Mouse (Mus musculus): ENCODE results near the gene Acsf3.

The Acsf3 gene

DNA sequence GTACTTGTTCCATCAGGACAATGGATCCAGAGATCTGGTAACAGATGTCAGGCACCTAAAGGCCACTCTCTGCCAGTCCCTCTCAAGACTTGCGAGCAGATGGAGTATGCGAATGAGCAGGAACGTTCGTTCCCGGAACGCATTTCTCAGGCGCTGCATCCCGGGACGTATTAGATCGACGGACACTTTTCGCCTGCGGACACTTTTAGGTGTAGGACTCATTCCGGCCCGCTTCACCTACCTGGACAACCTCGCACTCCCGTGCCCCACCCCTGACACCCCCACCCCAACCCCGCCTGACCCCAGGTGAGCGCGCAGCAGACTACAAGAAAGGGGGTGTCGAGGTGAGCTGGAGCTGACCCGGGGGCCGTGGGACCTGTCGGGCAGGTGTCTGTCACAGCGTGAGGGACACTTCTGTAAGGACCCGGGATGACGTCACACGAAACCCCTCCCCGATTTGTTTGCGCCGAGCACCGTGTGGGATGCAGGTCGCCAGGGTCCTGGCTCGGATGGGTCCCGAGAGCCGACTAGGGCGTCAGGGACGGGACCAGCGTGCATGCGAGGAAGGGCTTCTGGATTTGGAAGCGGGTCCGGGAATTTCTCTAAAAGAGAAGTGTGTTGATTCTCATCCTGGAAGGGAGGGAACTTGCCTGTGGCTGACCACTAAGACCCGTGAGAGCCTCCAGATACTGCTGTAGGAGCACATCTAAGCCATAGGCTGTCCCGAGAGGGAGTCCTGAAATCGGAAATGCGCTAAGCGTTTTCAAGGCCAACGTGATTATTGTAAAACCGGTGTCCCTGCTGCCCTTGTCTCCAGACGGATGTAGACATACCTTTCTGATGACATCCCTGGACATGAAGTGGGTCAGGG, at the start of gene Acsf3:
Gene Acsf3, plus strand, starts transcription at position 202 of the 871 bp plus-strand sequence.
- peak; percentile 52 for DNase-seq (ENCODE audit: low spot score)

DNA sequence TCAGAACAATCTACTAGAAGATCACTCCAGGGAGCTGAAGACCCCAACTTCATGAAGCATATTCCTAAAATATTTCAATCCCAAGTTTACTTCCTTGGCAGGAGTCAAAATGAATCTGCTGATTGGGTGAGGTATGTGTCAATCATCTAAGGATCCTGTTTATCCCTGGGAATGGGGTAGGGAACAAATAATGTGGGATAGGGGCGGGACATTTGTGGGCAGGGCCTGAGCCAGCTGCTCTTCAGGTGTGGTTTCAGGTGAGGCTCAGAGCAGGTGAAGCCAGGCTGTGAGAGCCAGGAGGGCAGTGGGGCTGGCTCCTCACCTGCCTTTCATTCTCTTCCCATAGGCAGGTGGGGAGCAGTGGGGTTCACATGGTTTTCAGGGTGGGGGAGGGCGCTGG, 48.5 kb upstream of the Acsf3 start:
- no peak for DNase-seq (ENCODE audit: low spot score)

DNA sequence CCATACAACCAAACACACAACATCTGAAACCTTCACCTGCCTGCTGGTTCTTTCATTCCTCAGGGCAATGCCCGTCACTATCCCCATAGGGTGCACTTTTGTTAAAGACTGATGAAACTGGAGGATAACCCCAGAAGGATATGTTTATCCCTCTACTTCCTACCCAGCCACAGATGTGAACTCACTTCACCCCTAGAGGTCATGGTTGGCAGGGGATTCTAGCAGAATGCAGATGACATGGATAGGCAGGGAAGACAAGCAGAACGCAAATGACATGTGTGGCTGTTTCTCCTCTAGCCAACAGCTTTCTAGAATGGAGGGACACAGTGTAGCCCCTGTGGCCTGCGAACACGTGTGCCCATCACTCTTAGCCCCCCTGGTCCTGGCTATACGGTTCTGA, 47.9 kb upstream of the Acsf3 start:
- peak; percentile 13 for DNase-seq (ENCODE audit: low spot score)

DNA sequence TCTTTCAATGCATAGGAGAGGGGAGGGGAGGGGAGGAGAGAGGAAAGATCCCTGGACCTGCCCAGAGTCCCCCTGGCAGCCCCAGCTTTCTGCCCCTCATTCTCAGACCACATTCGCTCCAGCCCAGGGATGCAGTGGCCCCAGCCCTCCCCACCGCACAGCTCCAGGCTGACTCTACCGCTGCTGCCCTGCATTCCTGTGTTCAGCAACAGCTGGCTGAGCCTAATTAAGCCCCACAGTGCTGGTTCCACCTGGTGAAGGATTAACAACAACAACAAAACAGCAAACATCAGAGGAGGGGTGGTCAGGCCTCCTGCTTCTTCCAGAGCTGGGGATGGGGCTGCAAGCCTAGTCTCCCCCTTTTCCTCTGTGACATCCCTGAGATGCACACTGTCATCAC, 46.7 kb upstream of the Acsf3 start:
- no peak for DNase-seq (ENCODE audit: low spot score)

DNA sequence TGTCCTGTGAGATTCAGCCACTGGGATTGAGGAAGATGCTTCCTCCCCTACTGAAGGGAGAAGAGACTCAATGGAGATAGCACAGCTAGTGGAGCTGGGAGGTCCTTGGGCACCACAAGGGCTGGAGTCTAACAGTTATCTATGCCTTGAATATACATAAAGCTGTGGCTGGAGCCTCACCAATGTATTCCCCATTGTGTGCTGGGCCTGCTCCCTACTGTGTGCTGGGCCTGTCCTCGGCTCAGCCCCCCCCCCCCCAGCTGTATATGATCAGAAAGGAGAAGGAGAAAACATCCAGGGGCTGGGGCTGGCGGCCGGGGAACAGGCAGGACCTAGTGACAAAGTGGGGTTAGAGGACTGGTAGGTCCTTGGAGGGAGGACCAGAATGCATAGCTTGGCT, 40.2 kb upstream of the Acsf3 start:
- no peak for DNase-seq (ENCODE audit: low spot score)

DNA sequence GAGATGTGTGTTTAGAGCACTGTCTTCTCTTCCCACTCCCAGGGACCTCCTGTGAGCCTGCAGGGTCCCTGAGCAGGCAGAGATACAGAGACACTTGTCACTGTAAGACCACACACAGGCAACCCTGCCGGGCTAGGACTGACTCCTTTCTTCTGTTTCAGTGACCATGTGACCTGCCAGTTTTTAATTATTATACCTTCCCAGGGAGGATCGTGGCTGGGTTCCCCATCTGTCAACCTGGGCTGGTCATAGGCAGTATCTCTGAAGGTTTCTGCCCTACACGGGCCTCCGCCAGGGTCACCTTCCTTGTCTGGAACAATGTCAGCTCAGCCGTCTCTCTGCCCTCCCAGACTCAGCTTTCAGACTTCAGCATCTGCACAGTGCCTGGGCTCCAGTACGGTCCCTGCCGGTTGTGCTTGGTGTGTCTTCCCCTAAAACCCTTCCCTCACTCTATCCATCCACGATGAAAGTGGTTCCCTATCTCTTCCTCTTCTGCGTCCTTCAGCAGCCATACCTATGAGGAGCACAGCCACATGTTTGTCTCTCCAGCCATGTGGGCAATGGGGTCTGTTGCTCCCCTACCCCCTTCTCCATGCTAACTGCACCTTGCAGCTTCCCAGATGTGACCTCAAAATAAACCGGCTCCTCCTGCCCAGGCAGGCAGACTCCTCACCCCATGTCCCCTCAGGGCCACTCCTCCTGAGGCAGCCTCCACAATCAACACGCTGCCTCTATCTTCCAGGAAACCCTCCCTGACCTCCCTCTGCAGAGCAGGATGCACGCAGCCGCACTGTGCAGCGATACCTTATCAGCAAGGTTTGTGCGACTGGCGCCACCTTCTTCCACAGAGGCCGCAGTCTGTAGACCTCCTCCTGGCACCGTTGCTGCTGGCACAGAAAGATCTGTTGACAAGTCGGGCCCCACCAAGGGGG, 39.5 kb upstream of the Acsf3 start:
- DNase-seq (ENCODE audit: low spot score): no peak

DNA sequence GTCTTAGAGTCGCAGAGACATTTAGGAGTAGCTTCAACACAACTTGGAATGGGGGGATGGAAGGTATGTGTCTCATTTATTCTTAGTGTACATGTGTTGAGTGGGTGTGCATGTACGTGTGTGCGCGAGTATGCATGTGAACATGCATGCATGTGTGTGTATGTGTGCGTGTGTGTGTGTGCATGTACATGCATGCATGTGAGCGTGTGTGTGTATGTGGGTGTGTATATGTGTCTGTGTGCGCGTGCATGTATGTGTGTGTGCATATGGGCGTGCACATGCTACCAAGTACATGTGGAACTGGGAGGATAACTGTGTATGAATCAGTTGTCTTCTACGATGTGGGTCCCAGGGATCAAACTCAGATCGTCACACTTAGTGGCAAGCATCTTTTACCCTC, 38.7 kb upstream of the Acsf3 start:
- DNase-seq (ENCODE audit: low spot score): no peak

DNA sequence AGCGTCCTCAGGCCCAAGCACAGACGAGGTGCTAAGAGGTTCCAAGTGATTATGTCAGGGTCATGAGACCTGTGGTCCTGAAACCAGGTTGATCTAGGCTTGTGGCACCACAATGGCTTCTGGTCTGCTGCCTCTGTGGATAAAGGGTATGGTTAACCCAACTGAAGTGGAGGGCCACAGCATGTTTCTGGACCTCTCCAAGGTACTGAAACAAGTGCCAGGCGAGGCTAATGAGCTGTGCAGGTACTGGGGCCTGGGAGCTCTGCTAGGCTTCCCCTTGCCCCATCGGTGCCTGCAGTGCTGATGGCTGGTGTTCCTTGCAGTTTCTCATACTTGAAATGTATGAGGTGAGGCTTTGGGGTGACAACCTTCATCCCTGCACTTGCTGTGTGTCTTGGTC, 38.2 kb upstream of the Acsf3 start:
- no peak for DNase-seq (ENCODE audit: low spot score)

DNA sequence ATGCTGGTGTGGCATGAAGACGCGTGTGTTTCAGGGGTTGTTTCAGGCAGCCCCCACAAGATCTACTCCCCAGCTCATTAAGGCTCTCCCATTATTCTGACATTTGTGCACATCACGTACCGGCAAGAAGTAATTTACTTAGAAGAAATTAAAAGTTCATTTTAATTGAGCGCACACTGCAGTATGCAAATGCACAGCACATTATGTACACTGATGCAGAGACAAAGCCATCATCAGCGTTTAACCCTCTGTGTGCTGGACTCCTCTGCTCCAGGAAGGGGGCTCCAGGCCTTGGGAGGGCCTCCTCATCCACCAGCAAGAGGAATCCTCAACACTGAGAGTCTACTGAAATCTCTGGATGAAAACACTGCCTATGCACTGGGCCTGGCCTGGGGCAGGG, 37.4 kb upstream of the Acsf3 start:
- DNase-seq (ENCODE audit: low spot score): no peak

DNA sequence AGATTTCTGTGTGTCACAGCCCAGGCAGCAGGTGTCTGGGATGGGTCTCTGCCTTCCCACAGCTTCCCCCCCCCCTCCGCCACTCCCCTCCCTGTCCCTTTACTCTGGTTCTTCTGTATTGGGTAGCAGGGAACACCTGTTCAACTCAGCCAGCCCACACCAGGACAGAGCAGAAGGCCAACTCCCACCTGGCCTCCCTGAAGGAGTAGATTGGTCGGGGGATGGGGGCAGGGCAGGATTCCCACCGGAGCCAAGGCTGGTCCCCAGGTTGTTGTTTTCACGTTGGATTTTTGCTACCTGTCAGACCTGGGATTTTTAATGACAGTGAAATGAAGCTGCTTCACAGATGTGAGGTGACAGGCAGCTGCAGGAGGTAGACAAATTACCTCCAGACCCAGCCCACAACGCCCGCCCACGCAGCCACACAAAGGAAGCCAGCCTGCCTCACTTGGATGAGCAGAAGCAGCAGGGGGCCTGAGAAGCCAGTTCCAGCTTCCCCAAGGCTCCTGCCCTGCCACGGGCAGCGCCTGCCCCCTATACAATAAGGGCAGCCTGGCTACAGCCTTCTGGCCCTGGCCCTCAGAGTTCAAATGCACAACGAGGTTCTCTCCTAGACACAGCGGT, 36.1 kb upstream of the Acsf3 start:
- DNase-seq (ENCODE audit: low spot score): no peak

DNA sequence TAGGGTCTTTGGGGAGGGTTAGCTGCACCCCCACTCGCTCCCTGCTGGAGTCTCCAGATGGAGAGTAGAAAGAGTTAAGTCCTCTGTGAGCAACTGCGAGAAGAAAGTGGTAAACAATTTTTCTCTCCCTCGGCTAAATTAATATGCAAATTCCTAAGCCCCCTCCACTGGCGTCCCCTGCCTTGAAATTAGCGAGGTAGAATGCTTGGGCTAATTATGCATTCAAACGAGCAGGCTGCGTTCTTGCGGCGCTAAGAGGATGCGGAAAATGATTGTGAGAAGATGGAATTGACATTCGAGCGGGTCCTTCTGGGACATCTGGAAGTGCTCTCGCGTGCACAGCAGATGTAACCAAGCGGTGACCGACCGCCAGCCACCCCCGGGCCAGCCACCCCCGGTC, 32.8 kb upstream of the Acsf3 start:
- no peak for DNase-seq (ENCODE audit: low spot score)

DNA sequence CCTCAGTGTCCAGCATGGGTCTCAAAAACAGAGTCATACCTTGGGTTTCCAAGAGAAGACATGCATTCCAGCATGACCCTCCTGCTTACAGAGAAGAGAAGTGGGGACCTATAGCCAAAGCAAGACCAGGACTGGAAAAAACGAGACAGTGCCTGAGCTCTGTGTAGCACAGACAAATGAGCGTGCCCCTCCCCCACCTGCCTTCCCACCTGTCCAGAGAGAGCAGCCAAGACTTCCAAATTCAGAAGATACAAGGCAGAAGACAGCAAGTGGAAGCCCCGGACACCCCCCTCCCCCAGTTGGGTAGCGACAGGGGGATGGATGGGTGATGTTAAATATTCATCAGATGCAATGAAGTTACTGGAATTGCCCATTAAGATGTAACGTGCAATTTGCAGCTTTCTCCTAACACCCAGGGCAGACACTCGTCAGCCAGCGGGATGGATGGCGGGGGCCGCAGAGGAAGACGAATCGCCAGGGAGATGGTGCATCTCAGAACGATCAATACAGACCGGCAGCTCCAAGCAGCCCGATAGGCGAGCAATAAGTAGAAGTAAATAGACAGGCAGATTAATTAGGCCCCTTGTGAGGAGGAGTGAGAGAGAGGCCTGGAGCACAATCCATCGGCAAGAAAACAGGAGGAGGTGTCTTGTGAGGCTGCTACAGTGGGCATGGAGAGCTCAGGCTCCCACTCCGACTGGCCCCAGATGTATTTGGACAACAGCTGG, 30.1 kb upstream of the Acsf3 start:
- DNase-seq (ENCODE audit: low spot score): no peak

DNA sequence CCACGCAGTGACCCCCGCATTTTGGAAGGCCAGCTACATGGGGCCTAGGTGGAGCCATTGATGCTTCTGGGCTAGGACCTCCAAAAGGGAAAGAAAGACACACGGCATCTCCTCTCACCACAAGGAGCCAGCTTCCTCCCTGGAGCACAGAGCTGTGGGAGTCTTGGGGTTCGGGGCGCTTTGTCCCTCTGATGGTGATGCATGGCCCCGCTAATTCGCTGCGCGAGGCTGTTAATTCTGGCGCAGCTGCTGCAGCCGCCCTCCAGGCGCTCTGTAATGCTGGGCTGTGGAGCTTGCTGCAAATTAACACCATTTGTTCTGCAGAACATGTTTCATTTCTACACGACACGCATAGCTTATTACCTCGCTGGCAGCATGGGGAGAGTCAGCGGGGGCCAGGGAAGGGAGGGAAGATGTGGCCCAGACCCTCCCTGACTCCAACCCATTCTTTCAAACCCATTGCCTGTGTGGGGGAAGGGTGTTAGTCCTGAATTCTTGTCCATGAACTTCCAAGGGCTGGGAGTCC, 29.5 kb upstream of the Acsf3 start:
- DNase-seq (ENCODE audit: low spot score): no peak

DNA sequence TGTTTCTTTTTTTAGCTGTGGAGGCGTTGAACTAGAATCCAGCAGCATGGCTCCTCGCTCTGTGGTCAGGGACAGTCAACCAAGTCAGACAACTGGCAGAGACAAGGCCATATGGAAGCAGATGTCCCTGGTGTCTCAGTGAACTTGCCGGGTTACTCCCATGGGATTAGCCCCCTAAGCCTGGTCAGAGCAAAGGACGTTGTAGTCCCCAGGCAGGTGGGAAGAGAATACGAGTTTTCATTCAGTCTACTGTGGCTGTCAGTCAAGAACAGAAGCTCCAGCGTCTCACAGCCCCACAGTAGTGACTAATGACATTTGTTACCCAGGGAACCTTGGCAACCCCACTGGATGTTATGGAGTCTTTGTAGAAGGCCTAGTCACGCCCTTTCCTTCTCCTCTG, 28.8 kb upstream of the Acsf3 start:
- DNase-seq (ENCODE audit: low spot score): no peak

DNA sequence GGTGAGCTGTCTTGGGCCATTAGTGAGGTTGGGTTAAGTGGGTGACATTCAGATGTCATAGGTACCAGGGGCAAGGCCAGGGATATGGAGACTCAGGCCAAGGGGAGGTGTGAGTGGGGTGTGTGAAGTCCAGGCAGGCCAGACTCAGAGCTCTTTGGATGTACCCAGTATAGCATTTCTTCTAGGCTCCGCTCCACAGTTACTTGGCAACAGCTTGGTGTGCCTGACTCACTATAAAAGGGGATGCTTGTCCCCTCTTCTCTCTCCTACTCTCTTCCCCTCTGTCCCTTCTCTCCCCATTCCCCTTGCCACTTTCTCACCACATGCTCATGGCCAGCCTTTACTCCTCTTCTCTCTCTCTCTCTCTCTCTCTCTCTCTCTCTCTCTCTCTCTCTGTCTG, 27.5 kb upstream of the Acsf3 start:
- no peak for DNase-seq (ENCODE audit: low spot score)

DNA sequence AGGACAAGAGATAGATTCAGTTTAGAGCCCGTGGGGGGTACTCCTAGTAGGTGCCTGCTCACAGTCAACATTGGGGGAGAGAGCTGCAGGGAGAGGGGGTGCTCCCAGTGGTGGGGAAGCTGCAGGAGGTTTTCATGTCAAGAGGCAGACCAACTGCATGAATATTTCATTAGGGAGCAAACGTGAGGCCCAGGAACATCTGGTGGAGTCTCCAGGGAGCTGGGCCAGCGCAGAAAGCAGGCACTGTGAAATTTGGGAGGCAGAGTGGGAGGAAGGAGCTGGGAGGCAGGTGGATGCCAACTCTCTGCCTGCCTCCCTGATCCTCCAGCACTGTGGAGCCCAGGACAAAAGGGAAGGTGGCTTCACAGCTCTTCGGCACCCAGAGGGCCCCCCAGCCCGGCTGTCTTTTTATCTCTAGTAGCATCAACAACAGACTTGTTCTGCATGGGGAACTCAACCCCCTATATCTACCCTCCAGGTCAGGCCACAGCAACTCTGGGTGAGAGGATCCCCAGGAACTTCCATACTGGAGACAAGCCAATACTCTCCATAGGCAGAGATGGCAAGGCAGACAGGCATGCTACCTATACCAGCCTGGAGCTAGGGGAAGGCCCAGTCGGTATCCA, 25.8 kb upstream of the Acsf3 start:
- no peak for DNase-seq (ENCODE audit: low spot score)

DNA sequence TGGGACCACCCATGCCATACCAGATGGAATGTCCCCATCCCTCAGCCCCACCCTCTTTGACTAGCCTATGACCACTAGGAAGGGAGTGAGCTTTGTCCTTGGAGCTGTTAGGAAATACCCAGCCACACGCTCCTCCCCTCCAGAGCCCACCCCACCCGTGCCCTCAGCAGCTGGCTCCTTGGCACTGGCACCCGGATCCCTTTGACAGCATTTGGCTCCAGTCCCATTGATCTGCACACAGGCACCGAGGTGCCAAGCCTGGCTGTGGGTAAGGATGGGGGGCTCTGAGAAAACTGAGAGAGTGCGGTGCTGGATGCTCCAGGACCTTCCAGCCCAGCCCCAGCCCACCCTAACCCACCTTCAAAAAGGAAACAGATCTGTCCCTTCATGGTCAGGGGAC, 23.9 kb upstream of the Acsf3 start:
- no peak for DNase-seq (ENCODE audit: low spot score)

DNA sequence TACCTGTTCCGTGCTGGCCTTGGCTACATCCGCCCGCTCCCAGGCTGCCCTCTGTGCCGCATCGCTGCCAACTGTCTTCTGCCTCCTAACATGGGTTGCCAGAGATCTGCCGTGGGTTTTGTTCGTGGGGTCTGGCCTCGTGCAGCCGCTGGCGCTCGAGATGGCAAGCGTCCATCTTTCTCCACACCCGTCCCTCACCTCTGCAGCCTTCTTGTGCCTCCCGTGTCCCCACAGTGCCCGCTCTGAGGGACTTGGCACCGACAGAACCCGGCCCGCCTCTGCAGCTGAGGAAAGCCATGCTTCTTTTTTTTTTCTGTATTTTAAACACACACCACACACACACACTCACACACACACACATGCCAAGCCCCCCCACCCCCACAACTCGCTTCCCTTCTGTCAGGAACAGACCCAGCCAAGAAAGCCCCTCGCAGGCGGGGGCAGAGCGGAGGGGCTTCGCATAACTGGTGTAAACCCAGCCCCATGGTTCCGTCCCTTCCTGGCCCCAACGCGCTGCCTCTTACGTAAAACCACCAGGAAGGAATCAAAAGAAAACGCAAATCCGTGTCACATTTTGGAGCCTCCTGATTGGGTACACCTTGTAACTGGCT, 23.1 kb upstream of the Acsf3 start:
- no peak for DNase-seq (ENCODE audit: low spot score)

DNA sequence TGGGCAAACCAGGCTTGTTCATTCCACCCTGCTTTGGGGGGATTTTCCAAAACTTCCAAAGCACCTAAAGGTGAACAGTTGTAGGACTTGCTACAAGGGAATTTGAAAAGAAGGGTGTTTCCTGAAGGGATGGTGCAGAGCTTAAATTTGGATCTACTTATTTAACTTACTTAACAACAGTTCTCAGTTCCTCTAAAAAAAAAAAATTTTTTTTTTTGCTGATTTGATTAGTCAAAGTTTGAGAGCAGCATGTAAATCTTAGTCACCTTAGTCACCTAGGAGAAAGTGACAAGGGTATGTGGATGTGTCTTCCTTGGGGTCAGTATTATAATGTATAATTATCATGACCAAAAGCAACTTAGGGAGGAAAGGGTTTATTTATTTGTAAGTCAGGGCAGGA, 16.7 kb upstream of the Acsf3 start:
- no peak for DNase-seq (ENCODE audit: low spot score)

DNA sequence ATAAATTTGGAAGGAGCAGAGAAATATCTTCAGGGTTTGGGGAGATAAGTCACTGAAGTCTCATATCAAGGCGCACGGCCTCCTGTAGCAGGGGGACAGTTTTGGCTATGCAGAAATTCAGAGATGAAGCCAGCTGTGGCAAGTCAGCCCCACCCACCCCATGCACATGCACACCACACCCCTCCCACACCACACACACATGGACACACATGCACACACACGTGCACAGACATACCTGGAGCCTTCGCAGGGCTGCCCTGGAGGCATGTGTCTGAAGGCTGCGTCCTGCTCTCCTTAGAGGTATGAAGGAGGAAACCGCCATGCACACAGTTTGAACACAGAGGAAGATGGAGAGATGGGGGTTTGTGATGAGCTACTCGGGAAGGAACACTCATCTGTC, 15.2 kb upstream of the Acsf3 start:
- no peak for DNase-seq (ENCODE audit: low spot score)

DNA sequence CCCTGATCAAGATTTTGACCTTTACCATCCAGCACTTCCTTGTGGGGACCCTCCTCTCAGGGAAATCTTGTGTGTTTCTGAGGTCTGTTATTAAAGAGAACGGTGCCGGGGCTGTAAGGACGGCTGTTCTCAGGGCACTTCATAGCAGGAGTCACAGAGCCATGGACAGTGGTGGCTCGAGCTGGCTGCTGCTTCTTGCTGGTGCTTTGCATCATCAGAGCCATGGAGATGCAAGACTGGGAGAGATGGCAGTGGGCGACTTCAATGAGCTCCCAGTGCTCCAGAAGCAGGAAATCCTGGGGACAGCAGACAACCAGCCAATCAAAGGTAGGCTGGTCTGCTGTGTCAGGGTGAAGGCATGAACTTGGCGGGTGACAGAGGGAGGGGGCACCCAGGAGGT, 14.2 kb upstream of the Acsf3 start:
- DNase-seq (ENCODE audit: low spot score): no peak
